ENCODE assay signal across 13 mouse cellular contexts in the genomic region with DNA sequence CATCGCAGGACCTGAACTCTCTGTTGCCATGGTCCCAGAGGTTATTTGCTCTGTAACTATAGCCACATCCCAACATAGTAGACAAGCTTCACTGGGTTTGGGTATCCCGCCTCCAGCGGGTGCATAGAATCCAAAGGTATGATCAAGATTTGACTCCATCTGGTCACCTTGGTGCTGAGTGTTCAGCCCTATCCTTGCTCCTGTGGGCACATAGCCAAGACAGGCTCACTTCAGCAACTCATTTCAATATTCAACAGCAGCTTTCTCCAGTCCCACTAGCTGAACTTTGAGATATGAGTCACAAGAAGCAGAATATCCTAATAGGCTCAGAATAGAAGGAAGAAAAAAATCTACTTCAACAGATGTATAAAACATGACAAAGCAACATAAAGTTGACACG.
"Had no signal": no experiment of that assay in that cellular context is flagged by ENCODE, and none has a peak within 500 bp of the region (broad histone marks: within the 10 kb centered on the region; RNA-seq: fewer than 3 reads in every experiment).

No protein-coding gene starts in this region.

- H3K36me3 ChIP-seq: liver, embryonic 12.5 days; neural tube, embryonic 15.5 days had no signal

- H3K9me3 ChIP-seq: limb, embryonic 15.5 days; liver, embryonic 12.5 days; midbrain, embryonic 10.5 days; neural tube, embryonic 15.5 days had no signal

- H3K4me3 ChIP-seq: left cerebral cortex, adult 2 months; limb, embryonic 15.5 days; liver, embryonic 12.5 days; midbrain, embryonic 10.5 days; myocyte; neural tube, embryonic 15.5 days had no signal

- H3K4me2 ChIP-seq: limb, embryonic 15.5 days; liver, embryonic 12.5 days; lung, embryonic 14.5 days; neural tube, embryonic 15.5 days had no signal

- DNase-seq: lung, embryonic 14.5 days; lung, postnatal 10 days; lung, postnatal 4 days; midbrain, embryonic 14.5 days; thymus, adult 18-20 months; thymus, postnatal 14 days had no signal

- H3K4me1 ChIP-seq: limb, embryonic 15.5 days; liver, embryonic 12.5 days; neural tube, embryonic 15.5 days had no signal

- H3K27ac ChIP-seq: left cerebral cortex, adult 2 months; limb, embryonic 15.5 days; liver, embryonic 12.5 days; midbrain, embryonic 10.5 days; neural tube, embryonic 15.5 days had no signal

- ATAC-seq: inflammation-experienced regulatory T-cells, adult 6 months; liver, embryonic 12.5 days had no signal

- H3K9ac ChIP-seq: limb, embryonic 15.5 days; liver, embryonic 12.5 days; lung, embryonic 14.5 days; neural tube, embryonic 15.5 days had no signal

- H3K27me3 ChIP-seq: limb, embryonic 15.5 days; liver, embryonic 12.5 days; neural tube, embryonic 15.5 days had no signal
